Mouse (Mus musculus): ENCODE measurements at regions not wholly inside any gene's neighbourhood (a gene's known extent, or its start where the extent isn't known, plus 50 kb on each side); places are given as distances from the start of the nearest gene placed in this dataset.

DNA sequence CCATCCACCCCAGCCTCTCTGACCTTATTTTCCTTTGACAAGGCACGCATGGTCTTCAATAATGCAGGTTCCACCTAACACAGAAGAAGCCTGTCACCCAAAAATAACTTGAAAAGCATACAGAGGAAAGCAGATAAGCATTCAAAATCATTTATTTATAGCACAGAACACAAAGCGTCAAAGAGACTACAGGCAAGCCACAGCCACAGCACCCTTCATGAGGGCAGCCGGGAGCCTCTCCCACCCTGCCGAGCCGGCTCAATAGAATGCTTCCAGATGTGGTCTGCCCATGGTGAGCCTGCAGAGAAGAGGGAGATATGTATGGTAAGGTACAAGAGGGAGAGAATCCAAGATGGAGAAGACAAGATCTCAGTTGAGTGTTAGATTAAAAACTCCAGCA lies 76.7 kb upstream of the Kcnd3 start:
- no peak for TF ChIP-seq CTCF (IDR thresholded peaks at IDR 0.05; ENCODE audit: low read depth)
- TF ChIP-seq EP300 (IDR thresholded peaks at IDR 0.05; ENCODE audit: low read depth) = no peak

Data from liver, embryonic 14.5 days (tissue).